In the genomic region with DNA sequence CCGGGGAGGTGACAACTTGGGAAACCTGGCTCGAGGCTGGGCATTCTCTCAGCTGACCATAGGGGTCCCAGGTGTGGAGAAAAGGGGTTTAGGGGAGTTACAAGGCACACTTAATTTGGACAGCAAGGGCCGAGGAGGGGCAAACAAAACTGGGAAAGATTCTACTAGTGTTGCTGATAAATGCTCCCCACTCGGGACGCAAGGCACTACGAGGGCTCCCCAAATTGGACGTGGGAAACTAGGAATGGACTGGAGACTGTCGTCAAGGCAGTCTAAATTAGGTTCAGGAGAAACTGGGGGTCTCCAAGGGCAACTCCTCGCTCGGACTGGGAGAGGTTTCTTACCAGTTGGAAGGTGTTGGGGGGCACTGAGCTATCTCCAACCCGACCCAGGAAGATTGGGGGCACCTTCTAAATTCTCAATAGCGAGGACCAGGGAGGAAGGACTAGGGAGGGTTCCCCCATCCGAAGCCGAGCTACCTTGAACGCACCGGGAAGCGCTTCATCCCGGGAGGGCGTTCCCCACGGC, we compare ENCODE assay signal across 9 mouse cellular contexts. TPM values are rescaled to one million over a fixed set of nuclear protein-coding genes. Genes with fewer than 3 reads are reported as not detected.
DNase-seq lines count a peak whose midpoint lies in the region; ATAC-seq and TF ChIP-seq lines count a peak whose summit lies in the region.
"Had no signal": no experiment of that assay in that cellular context is flagged by ENCODE, and none has a peak within 500 bp of the region (broad histone marks: within the 10 kb centered on the region; RNA-seq: fewer than 3 reads in every experiment).

No protein-coding gene starts in this region.

- peak overlapping the region; percentile 79 for H3K27ac ChIP-seq in layer of hippocampus, adult 2 months
- peak overlapping the region; percentile 83 for H3K27ac ChIP-seq in embryonic facial prominence, embryonic 14.5 days (replicated peaks; ENCODE audit: low read depth, low read length)
- no peak overlapping the region for H3K27ac ChIP-seq in intestine, embryonic 16.5 days (ENCODE audit: low read length)
- H3K27ac ChIP-seq in neural tube, embryonic 12.5 days = peak overlapping the region; percentile 99

- H3K4me2 ChIP-seq in embryonic facial prominence, embryonic 14.5 days (ENCODE audit: low read depth, low read length) = peak overlapping the region; percentile 92
- H3K4me2 ChIP-seq in intestine, embryonic 16.5 days (ENCODE audit: low read depth, low read length) = peak overlapping the region; percentile 99
- peak overlapping the region; percentile 81 for H3K4me2 ChIP-seq in neural tube, embryonic 12.5 days (replicated peaks)

- no peaks in the 10 kb centered on the region for H3K9me3 ChIP-seq in embryonic facial prominence, embryonic 14.5 days (ENCODE audit: control insufficient read depth, low read length)
- no peaks in the 10 kb centered on the region for H3K9me3 ChIP-seq in intestine, embryonic 16.5 days (ENCODE audit: control insufficient read depth, low read length)
- no peaks in the 10 kb centered on the region for H3K9me3 ChIP-seq in neural tube, embryonic 12.5 days

- peak overlapping the region; percentile 98 for H3K9ac ChIP-seq in embryonic facial prominence, embryonic 14.5 days (ENCODE audit: low read depth, low read length)
- H3K9ac ChIP-seq in intestine, embryonic 16.5 days (ENCODE audit: low read depth, low read length) = peak overlapping the region; percentile 90
- peak overlapping the region; percentile 100 for H3K9ac ChIP-seq in neural tube, embryonic 12.5 days

- TF ChIP-seq CTCF in layer of hippocampus, adult 2 months (conservative IDR thresholded peaks at IDR 0.05) = no peak

- WGBS in embryonic facial prominence, embryonic 14.5 days = 2% methylated on average over 12 of the region's 20 CpGs
- WGBS in intestine, embryonic 16.5 days = 6% methylated on average over 20 of the region's 20 CpGs
- WGBS in neural tube, embryonic 12.5 days = under 1% methylated on average over 20 of the region's 20 CpGs

- peaks cover 20% of the 10 kb centered on the region for H3K4me1 ChIP-seq in embryonic facial prominence, embryonic 14.5 days (ENCODE audit: control insufficient read depth, insufficient read depth, low read length)
- H3K4me1 ChIP-seq in intestine, embryonic 16.5 days (ENCODE audit: control insufficient read depth, insufficient read depth, low read length) = peaks cover 13% of the 10 kb centered on the region
- peaks cover 40% of the 10 kb centered on the region for H3K4me1 ChIP-seq in neural tube, embryonic 12.5 days

- H3K4me3 ChIP-seq in layer of hippocampus, adult 2 months = peak overlapping the region; percentile 68
- peak overlapping the region; percentile 93 for H3K4me3 ChIP-seq in embryonic facial prominence, embryonic 14.5 days (ENCODE audit: low read depth, low read length)
- peak overlapping the region; percentile 87 for H3K4me3 ChIP-seq in intestine, embryonic 16.5 days (ENCODE audit: low read length)
- peak overlapping the region; percentile 100 for H3K4me3 ChIP-seq in neural tube, embryonic 12.5 days

- no peaks in the 10 kb centered on the region for H3K27me3 ChIP-seq in embryonic facial prominence, embryonic 14.5 days (replicated peaks; ENCODE audit: control insufficient read depth, insufficient read depth, low read length)
- H3K27me3 ChIP-seq in intestine, embryonic 16.5 days (replicated peaks; ENCODE audit: control insufficient read depth, insufficient read depth, low read length) = peaks cover 5% of the 10 kb centered on the region
- H3K27me3 ChIP-seq in neural tube, embryonic 12.5 days (replicated peaks) = no peaks in the 10 kb centered on the region

- DNase-seq in layer of hippocampus, adult 2 months (ENCODE audit: low spot score in 2 of 2) = no peak
- DNase-seq in layer of hippocampus, adult 9-11 months = no peak
- DNase-seq in embryonic facial prominence, embryonic 14.5 days (ENCODE audit: low spot score) = no peak
- DNase-seq in urinary bladder, postnatal 25 days (ENCODE audit: low spot score) = no peak
- no peak for DNase-seq in layer of hippocampus, adult 9-10 months (ENCODE audit: low spot score)
- no peak for DNase-seq in embryo, embryonic 9.5 days (ENCODE audit: extremely low spot score)

- no peak for ATAC-seq in embryonic facial prominence, embryonic 14.5 days (ENCODE audit: low read depth)
- ATAC-seq in intestine, embryonic 16.5 days = no peak
- peak; percentile 3; the same call in 1 of the 2 replicates for ATAC-seq in neural tube, embryonic 12.5 days (ENCODE audit: low FRiP score, low read depth)

- 0 out of 2 replicates have a peak, but pooled peaks cover 10% of the 10 kb centered on the region for H3K36me3 ChIP-seq in embryonic facial prominence, embryonic 14.5 days (ENCODE audit: control insufficient read depth, insufficient read depth, low read length)
- H3K36me3 ChIP-seq in intestine, embryonic 16.5 days (ENCODE audit: control insufficient read depth, insufficient read depth, low read length) = no peaks in the 10 kb centered on the region
- H3K36me3 ChIP-seq in neural tube, embryonic 12.5 days = peaks cover 16% of the 10 kb centered on the region

RNA-seq across cellular contexts. Expression of a gene that starts 0.5 kb away (rescaled TPM):
- total RNA-seq in layer of hippocampus, adult 2 months (2021) = 10 to 100 TPM; 48.6 to 52.4 TPM
- 16.0 and 16.2 TPM in 2 replicates for polyA plus RNA-seq in embryonic facial prominence, embryonic 14.5 days (2014; fragmentation: Nextera tagmentation; extraction: Ambion mirVana)
- 3.0 and 4.5 TPM in 2 replicates for polyA plus RNA-seq in intestine, embryonic 16.5 days (2015; fragmentation: Nextera tagmentation; extraction: Ambion mirVana)
- polyA plus RNA-seq in neural tube, embryonic 12.5 days (2016; fragmentation: Nextera tagmentation; extraction: Ambion mirVana) = 122 and 129 TPM in 2 replicates
- total RNA-seq: megakaryocyte progenitor cell, adult 5-6 weeks had no signal

RNA-seq across cellular contexts. Expression of a gene that starts 37.2 kb away (rescaled TPM):
- not detected for total RNA-seq in layer of hippocampus, adult 2 months (2021)
- polyA plus RNA-seq in embryonic facial prominence, embryonic 14.5 days (2014; fragmentation: Nextera tagmentation; extraction: Ambion mirVana) = not detected in 2 replicates
- polyA plus RNA-seq in intestine, embryonic 16.5 days (2015; fragmentation: Nextera tagmentation; extraction: Ambion mirVana) = 1.2 and 1.3 TPM in 2 replicates
- polyA plus RNA-seq in neural tube, embryonic 12.5 days (2016; fragmentation: Nextera tagmentation; extraction: Ambion mirVana) = not detected in 2 replicates
- total RNA-seq: megakaryocyte progenitor cell, adult 5-6 weeks had no signal

RNA-seq across cellular contexts. Expression of a gene that starts 55.6 kb away (rescaled TPM):
- total RNA-seq in layer of hippocampus, adult 2 months (2021) = 10 to 100 TPM; 37.8 to 56.5 TPM
- 13.9 and 20.3 TPM in 2 replicates for polyA plus RNA-seq in embryonic facial prominence, embryonic 14.5 days (2014; fragmentation: Nextera tagmentation; extraction: Ambion mirVana)
- polyA plus RNA-seq in intestine, embryonic 16.5 days (2015; fragmentation: Nextera tagmentation; extraction: Ambion mirVana) = 20.4 and 23.1 TPM in 2 replicates
- 23.8 and 24.9 TPM in 2 replicates for polyA plus RNA-seq in neural tube, embryonic 12.5 days (2016; fragmentation: Nextera tagmentation; extraction: Ambion mirVana)
